Mouse (Mus musculus) G1E (cell line): ENCODE measurements at regions not wholly inside any gene's neighbourhood (a gene's known extent, or its start where the extent isn't known, plus 50 kb on each side); places are given as distances from the start of the nearest gene placed in this dataset.

Source experiments
- ATAC-seq: 2 replicates; pipeline ENCODE4 v1.8.0; 2016; ENCODE audit warnings: mild to moderate bottlenecking; ENCODE audit not compliant: insufficient number of reproducible peaks, poor library complexity, low FRiP score, severe bottlenecking; ENCODE audit errors: extremely low read depth
- DNase-seq: peaks from one replicate; pipeline ENCODE4 v3.0.0; 2012; ENCODE audit warnings: low spot score
- H3K27me3 ChIP-seq: 2 replicates; pipeline ENCODE4 v1.6.1; 2012; ENCODE audit warnings: mild to moderate bottlenecking, low read length, inconsistent platforms; ENCODE audit not compliant: insufficient read depth
- H3K36me3 ChIP-seq: replicated peaks from 2 replicates; pipeline ENCODE3; 2012; ENCODE audit warnings: mild to moderate bottlenecking, inconsistent platforms
- H3K4me1 ChIP-seq: 2 replicates; pipeline ENCODE4 v1.6.1; 2012; ENCODE audit warnings: low read depth, low read length, inconsistent platforms, mixed read lengths; ENCODE audit not compliant: insufficient read depth
- H3K4me3 ChIP-seq: 2 replicates; pipeline ENCODE4 v1.5.1; 2012; ENCODE audit warnings: low read depth, mild to moderate bottlenecking, inconsistent platforms, low read length, moderate library complexity, mixed read lengths
- H3K9me3 ChIP-seq: replicated peaks from 2 replicates; pipeline ENCODE4 v1.6.1; 2012; ENCODE audit warnings: inconsistent platforms
- CTCF ChIP-seq: IDR thresholded peaks from 2 replicates; pipeline ENCODE4 v1.5.1; 2012; ENCODE audit warnings: low read depth, low read length, inconsistent platforms, mixed read lengths
- GATA1 ChIP-seq: IDR thresholded peaks from 2 replicates; pipeline ENCODE4 v1.6.1; 2012; ENCODE audit warnings: borderline replicate concordance, low read length, inconsistent platforms, mixed read lengths
- GATA2 ChIP-seq: IDR thresholded peaks from 2 replicates; pipeline ENCODE4 v1.6.1; 2012; ENCODE audit warnings: low read depth, low read length, inconsistent platforms, borderline replicate concordance
- POLR2AphosphoS5 ChIP-seq: IDR thresholded peaks from 2 replicates; pipeline ENCODE4 v1.6.1; 2012; ENCODE audit warnings: low read depth, low read length, inconsistent platforms; ENCODE audit not compliant: insufficient replicate concordance
- TAL1 ChIP-seq: conservative IDR thresholded peaks from 2 replicates; pipeline ENCODE4 v1.6.1; 2012; ENCODE audit warnings: low read depth, low read length, inconsistent platforms, mixed read lengths

DNA sequence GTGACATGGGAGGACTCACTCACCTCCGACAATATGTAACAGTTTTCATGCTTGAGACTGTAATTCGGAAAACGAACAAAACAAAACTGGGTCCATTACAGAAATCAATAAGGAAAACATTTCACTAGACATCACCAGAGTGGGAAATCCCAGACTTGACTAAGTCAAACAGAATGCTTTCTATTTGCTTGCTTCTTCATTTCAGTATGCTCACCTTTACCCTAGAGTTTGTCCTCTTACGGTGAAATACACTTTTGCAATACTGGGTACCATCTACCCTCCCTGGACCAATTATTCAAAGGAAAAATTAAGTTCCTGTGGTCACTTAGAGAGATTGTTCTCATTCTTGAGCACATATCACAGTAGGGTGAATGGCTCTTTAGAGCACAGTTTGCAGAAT lies 613.4 kb upstream of the 4930412O13Rik start:
- H3K27me3 ChIP-seq = no peaks in the 10 kb centered on the region
- TF ChIP-seq CTCF (no peak), GATA1 (no peak), TAL1 (no peak), POLR2AphosphoS5 (no peak), GATA2 (no peak)
- DNase-seq = no peak
- no peaks in the 10 kb centered on the region for H3K4me1 ChIP-seq
- H3K36me3 ChIP-seq = no peaks in the 10 kb centered on the region
- no peak for ATAC-seq
- no peaks in the 10 kb centered on the region for H3K9me3 ChIP-seq
- no peak overlapping the region for H3K4me3 ChIP-seq

DNA sequence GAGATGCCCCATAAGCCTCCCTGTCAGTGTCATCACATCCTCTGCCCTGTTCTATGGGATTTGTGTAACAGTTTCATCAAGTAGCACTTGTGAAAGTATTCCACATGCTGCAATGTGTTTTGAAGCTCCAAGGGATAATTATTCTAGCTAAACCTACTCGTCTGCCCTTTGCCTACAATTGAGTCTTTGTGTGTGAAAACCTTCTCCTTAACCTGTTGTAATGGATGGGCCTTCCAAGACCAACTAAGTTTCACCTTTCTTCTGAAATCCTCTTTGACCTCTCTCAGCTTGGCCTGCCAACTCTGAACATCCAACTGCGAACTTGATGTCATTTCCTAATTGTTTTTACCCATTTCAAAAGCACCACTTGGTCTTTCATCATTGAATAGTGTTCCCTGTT lies 597.6 kb upstream of the 4930412O13Rik start:
- Histone ChIP-seq H3K4me3 (no peak overlapping the region), H3K27me3 (no peaks in the 10 kb centered on the region), H3K36me3 (no peaks in the 10 kb centered on the region), H3K9me3 (no peaks in the 10 kb centered on the region), H3K4me1 (no peaks in the 10 kb centered on the region)
- DNase-seq = no peak
- TF ChIP-seq TAL1 = no peak
- no peak for TF ChIP-seq CTCF
- no peak for TF ChIP-seq GATA2
- TF ChIP-seq POLR2AphosphoS5 = no peak
- TF ChIP-seq GATA1 = no peak
- ATAC-seq = no peak

DNA sequence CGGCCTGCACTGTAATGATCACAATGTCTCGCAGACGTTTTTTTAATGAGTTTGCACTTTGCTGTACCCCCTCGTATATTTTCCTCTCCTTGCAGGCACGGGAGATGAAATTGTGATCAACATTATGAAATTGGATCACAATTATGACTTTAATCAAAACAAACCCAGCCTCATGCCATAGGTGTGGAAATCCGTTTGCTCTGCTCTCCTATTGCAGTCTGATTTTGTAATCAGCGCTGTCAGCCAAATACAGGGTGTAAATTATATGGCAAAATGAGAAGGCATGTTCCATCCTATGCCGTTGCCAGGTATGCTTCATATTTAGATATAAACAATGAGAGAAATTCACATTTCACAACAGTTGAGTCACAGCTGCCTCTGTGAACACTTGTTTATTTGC lies 595.3 kb upstream of the 4930412O13Rik start:
- H3K36me3 ChIP-seq = no peaks in the 10 kb centered on the region
- no peaks in the 10 kb centered on the region for H3K9me3 ChIP-seq
- no peak overlapping the region for H3K4me3 ChIP-seq
- H3K27me3 ChIP-seq = no peaks in the 10 kb centered on the region
- TF ChIP-seq GATA1 (no peak), TAL1 (no peak), GATA2 (no peak), POLR2AphosphoS5 (no peak), CTCF (no peak)
- H3K4me1 ChIP-seq = no peaks in the 10 kb centered on the region
- ATAC-seq = no peak
- no peak for DNase-seq

DNA sequence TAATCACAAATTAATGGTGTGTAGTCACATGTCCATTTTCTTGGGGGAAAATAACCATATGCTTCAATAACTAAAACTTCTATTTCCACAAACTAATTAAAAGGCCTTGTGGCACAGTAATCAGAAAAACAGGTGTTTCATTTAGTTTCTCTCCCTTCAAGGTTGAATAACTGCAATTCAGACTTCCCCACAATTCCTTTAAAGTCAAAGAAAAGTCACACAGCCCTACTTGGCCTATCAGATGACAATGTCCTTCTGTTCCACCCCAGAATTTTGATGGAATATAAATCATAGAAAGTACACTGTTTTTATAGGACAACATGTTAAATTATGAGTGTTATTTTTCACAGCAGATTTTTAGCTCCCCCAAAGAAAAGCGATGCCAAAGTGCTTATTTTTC lies 594.0 kb upstream of the 4930412O13Rik start:
- Histone ChIP-seq H3K4me3 (no peak overlapping the region), H3K36me3 (no peaks in the 10 kb centered on the region), H3K4me1 (no peaks in the 10 kb centered on the region), H3K9me3 (no peaks in the 10 kb centered on the region), H3K27me3 (no peaks in the 10 kb centered on the region)
- TF ChIP-seq CTCF = no peak
- no peak for TF ChIP-seq GATA2
- no peak for TF ChIP-seq POLR2AphosphoS5
- TF ChIP-seq TAL1 = no peak
- no peak for TF ChIP-seq GATA1
- DNase-seq = no peak
- no peak for ATAC-seq

DNA sequence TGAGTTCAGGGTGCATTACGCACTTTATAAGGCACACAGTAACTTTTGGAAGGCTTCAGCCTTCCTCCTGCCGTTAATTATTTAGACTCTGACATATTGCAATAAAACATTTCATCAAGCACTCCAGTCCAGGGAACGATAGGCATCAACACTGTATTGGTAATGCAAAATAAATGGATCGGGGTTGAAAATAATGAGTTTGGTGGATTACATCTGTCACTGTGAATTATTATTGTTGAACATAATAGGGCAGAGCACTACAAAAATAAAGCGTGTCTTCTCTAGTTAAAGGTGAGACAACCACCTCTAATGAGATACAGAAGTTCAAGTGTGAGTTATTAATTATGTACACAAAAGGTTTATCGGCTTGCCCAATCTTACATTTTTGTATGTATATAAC lies 593.4 kb upstream of the 4930412O13Rik start:
- Histone ChIP-seq H3K4me3 (no peak overlapping the region), H3K4me1 (no peaks in the 10 kb centered on the region), H3K27me3 (no peaks in the 10 kb centered on the region), H3K9me3 (no peaks in the 10 kb centered on the region), H3K36me3 (no peaks in the 10 kb centered on the region)
- DNase-seq (no peak), ATAC-seq (no peak)
- TF ChIP-seq POLR2AphosphoS5 = no peak
- no peak for TF ChIP-seq GATA1
- TF ChIP-seq TAL1 = no peak
- no peak for TF ChIP-seq CTCF
- no peak for TF ChIP-seq GATA2

DNA sequence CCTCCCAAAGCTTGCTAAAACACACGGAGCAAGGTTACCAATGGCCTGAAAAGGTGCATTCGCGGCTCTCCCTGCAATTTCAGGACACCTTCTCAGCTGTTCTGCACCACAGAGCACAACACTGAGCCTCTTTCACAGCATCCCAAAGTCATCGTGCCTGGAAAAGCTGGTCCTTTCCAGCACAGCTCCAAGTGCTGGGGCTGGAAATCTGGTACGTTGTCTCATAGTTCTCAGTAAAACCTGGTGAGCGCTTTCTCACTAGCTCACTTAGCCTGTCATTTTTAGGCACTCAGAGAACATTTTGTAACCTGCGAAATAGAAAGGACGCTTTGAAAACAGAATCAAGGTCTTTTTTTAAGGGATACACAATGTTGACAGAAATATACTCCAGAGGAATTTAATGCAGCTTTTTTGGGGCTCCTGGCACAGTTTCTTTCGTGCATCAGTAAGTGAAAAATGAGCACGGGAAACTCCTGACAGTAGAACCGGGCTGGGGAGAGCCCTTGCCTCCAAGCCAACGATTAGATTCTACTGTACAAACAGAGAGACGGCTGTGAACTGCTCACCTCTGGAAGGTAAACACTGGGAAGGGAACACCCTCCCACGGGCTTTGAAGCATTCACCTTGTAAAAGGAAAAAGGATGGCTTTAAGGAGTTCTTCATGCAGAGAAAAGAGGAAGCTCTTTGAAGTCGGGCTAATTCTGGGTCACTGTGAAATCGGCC lies 549.3 kb upstream of the 4930412O13Rik start:
- DNase-seq (no peak), ATAC-seq (no peak)
- Histone ChIP-seq H3K36me3 (no peaks in the 10 kb centered on the region), H3K4me1 (no peaks in the 10 kb centered on the region), H3K27me3 (no peaks in the 10 kb centered on the region), H3K4me3 (no peak overlapping the region), H3K9me3 (no peaks in the 10 kb centered on the region)
- TF ChIP-seq POLR2AphosphoS5 = no peak
- no peak for TF ChIP-seq TAL1
- no peak for TF ChIP-seq GATA2
- TF ChIP-seq GATA1 = no peak
- TF ChIP-seq CTCF = no peak
